In genomic region chr5:150441690-150442089, GRCm38 (mm10) we compare ENCODE assay signal across 9 mouse cellular contexts.
A peak's percentile ranks its signal among the peaks of the same experiment; 100 is the strongest.
DNase-seq lines count a peak whose midpoint lies in the region; ATAC-seq and TF ChIP-seq lines count a peak whose summit lies in the region.
"Had no signal": no experiment of that assay in that cellular context is flagged by ENCODE, and none has a peak within 500 bp of the region (broad histone marks: within the 10 kb centered on the region; RNA-seq: fewer than 3 reads in every experiment).

No protein-coding gene starts in this region.

- peak; percentile 87 for TF ChIP-seq CTCF in layer of hippocampus, adult 2 months (conservative IDR thresholded peaks at IDR 0.05)

- 0 out of 2 replicates have a peak, but pooled peaks have one; percentile 26 for ATAC-seq in forebrain, embryonic 16.5 days

- no peaks in the 10 kb centered on the region for H3K9me3 ChIP-seq in forebrain, embryonic 16.5 days (ENCODE audit: control insufficient read depth, low read length)
- H3K9me3 ChIP-seq: heart, embryonic 15.5 days had no signal

- H3K4me3 ChIP-seq in layer of hippocampus, adult 2 months = no peak overlapping the region
- H3K4me3 ChIP-seq in forebrain, embryonic 16.5 days (replicated peaks; ENCODE audit: low read length) = no peak overlapping the region
- H3K4me3 ChIP-seq: heart, embryonic 15.5 days had no signal

- no peak overlapping the region for H3K27ac ChIP-seq in layer of hippocampus, adult 2 months
- H3K27ac ChIP-seq in forebrain, embryonic 16.5 days (ENCODE audit: low read length) = no peak overlapping the region
- H3K27ac ChIP-seq: heart, embryonic 15.5 days had no signal

- no peaks in the 10 kb centered on the region for H3K27me3 ChIP-seq in forebrain, embryonic 16.5 days (replicated peaks; ENCODE audit: control insufficient read depth, insufficient read depth, low read length)
- H3K27me3 ChIP-seq: heart, embryonic 15.5 days had no signal

- no peak overlapping the region for H3K4me2 ChIP-seq in forebrain, embryonic 16.5 days (ENCODE audit: low read length)
- H3K4me2 ChIP-seq: heart, embryonic 15.5 days had no signal

- H3K36me3 ChIP-seq in forebrain, embryonic 16.5 days (ENCODE audit: control insufficient read depth, insufficient read depth) = peaks cover 12% of the 10 kb centered on the region

- WGBS in forebrain, embryonic 16.5 days = 40% methylated on average over 7 of the region's 7 CpGs

- peaks cover 1% of the 10 kb centered on the region; the same call in 1 of the 2 replicates for H3K4me1 ChIP-seq in forebrain, embryonic 16.5 days (replicated peaks; ENCODE audit: control insufficient read depth, insufficient read depth, low read length)

- no peak overlapping the region for H3K9ac ChIP-seq in forebrain, embryonic 16.5 days (replicated peaks; ENCODE audit: low read depth, low read length)
- H3K9ac ChIP-seq: heart, embryonic 15.5 days had no signal

- DNase-seq in adrenal gland, adult 18-20 months (ENCODE audit: low spot score in 2 of 2) = peak; percentile 22 to 51
- no peak for DNase-seq in adrenal gland, adult 2 months
- DNase-seq in layer of hippocampus, adult 2 months (ENCODE audit: low spot score in 2 of 2) = no peak
- no peak for DNase-seq in layer of hippocampus, adult 9-11 months
- DNase-seq in ZHBTc4 (ENCODE audit: low read depth, low spot score) = peak; percentile 78
- DNase-seq in mesoderm, embryonic 11.5 days (ENCODE audit: low read depth, low spot score) = peak; percentile 73
- no peak for DNase-seq in urinary bladder, postnatal 36 days (ENCODE audit: low spot score in 2 of 2)

Comparison
In these comparisons a context has a peak if more than half of its experiments do, and no peak if none do; other contexts are left out.
1. DNase-seq: peak in adrenal gland, adult 18-20 months (2 of 2), ZHBTc4 (single experiment) and mesoderm, embryonic 11.5 days (single experiment); none in adrenal gland, adult 2 months (single experiment), layer of hippocampus, adult 2 months (0 of 2), layer of hippocampus, adult 9-11 months (single experiment) and urinary bladder, postnatal 36 days (0 of 2).